In genomic region chr4:40677132-40677531, GRCm38 (mm10) we compare ENCODE assay signal across 9 mouse cellular contexts. TPM values are rescaled to one million over a fixed set of nuclear protein-coding genes. Genes with fewer than 3 reads are reported as not detected.
DNase-seq lines count a peak whose midpoint lies in the region; ATAC-seq lines count a peak whose summit lies in the region.
"Had no signal": no experiment of that assay in that cellular context is flagged by ENCODE, and none has a peak within 500 bp of the region (broad histone marks: within the 10 kb centered on the region; RNA-seq: fewer than 3 reads in every experiment).

No protein-coding gene starts in this region.

- 28% methylated on average over 4 of the region's 5 CpGs for WGBS in forebrain, embryonic 11.5 days
- WGBS in forebrain, embryonic 10.5 days, result 54% methylated on average over 5 of the region's 5 CpGs
- 53% methylated on average over 5 of the region's 5 CpGs for WGBS in midbrain, embryonic 14.5 days
- 57% methylated on average over 5 of the region's 5 CpGs for WGBS in midbrain, embryonic 10.5 days
- 35% methylated on average over 5 of the region's 5 CpGs for WGBS in intestine, embryonic 16.5 days
- WGBS in neural tube, embryonic 13.5 days, result 50% methylated on average over 5 of the region's 5 CpGs

- ATAC-seq in forebrain, embryonic 11.5 days (replicated peaks; ENCODE audit: low FRiP score), result no peak
- ATAC-seq in midbrain, embryonic 14.5 days (ENCODE audit: low FRiP score, low TSS enrichment), result no peak
- ATAC-seq in intestine, embryonic 16.5 days, result peak; percentile 43; the same call in 1 of the 2 replicates
- ATAC-seq in neural tube, embryonic 13.5 days (ENCODE audit: low read depth), result peak; percentile 12; the same call in 1 of the 2 replicates

- H3K4me2 ChIP-seq in forebrain, embryonic 11.5 days (ENCODE audit: low read depth, low read length, severe bottlenecking), result no peak overlapping the region
- H3K4me2 ChIP-seq in midbrain, embryonic 14.5 days (ENCODE audit: low read length), result peak overlapping the region; percentile 35; the same call in 1 of the 2 replicates
- peak overlapping the region; percentile 34; the same call in 1 of the 2 replicates for H3K4me2 ChIP-seq in intestine, embryonic 16.5 days (ENCODE audit: low read depth, low read length)
- H3K4me2 ChIP-seq in neural tube, embryonic 13.5 days, result peak overlapping the region; percentile 45; the same call in 1 of the 2 replicates

- no peaks in the 10 kb centered on the region for H3K9me3 ChIP-seq in forebrain, embryonic 11.5 days (ENCODE audit: control insufficient read depth, low read length)
- no peaks in the 10 kb centered on the region for H3K9me3 ChIP-seq in forebrain, embryonic 10.5 days
- H3K9me3 ChIP-seq in midbrain, embryonic 14.5 days (ENCODE audit: control insufficient read depth, low read length), result no peaks in the 10 kb centered on the region
- H3K9me3 ChIP-seq in midbrain, embryonic 10.5 days (replicated peaks), result no peaks in the 10 kb centered on the region
- no peaks in the 10 kb centered on the region for H3K9me3 ChIP-seq in intestine, embryonic 16.5 days (ENCODE audit: control insufficient read depth, low read length)
- H3K9me3 ChIP-seq in neural tube, embryonic 13.5 days, result no peaks in the 10 kb centered on the region
- H3K9me3 ChIP-seq: heart, embryonic 13.5 days had no signal

- H3K27me3 ChIP-seq in forebrain, embryonic 11.5 days (ENCODE audit: control insufficient read depth, insufficient read depth, low read length), result no peaks in the 10 kb centered on the region
- H3K27me3 ChIP-seq in forebrain, embryonic 10.5 days (ENCODE audit: poor library complexity, severe bottlenecking), result no peaks in the 10 kb centered on the region
- no peaks in the 10 kb centered on the region for H3K27me3 ChIP-seq in midbrain, embryonic 14.5 days (ENCODE audit: control insufficient read depth, insufficient read depth, low read length)
- H3K27me3 ChIP-seq in midbrain, embryonic 10.5 days (ENCODE audit: low read depth, poor library complexity, severe bottlenecking), result no peaks in the 10 kb centered on the region
- H3K27me3 ChIP-seq in intestine, embryonic 16.5 days (replicated peaks; ENCODE audit: control insufficient read depth, insufficient read depth, low read length), result no peaks in the 10 kb centered on the region
- no peaks in the 10 kb centered on the region for H3K27me3 ChIP-seq in neural tube, embryonic 13.5 days

- H3K9ac ChIP-seq in forebrain, embryonic 11.5 days (ENCODE audit: low read length), result no peak overlapping the region
- H3K9ac ChIP-seq in midbrain, embryonic 14.5 days (replicated peaks; ENCODE audit: low read length), result no peak overlapping the region
- no peak overlapping the region for H3K9ac ChIP-seq in intestine, embryonic 16.5 days (ENCODE audit: low read depth, low read length)
- H3K9ac ChIP-seq in neural tube, embryonic 13.5 days, result no peak overlapping the region

- H3K27ac ChIP-seq in forebrain, embryonic 11.5 days (ENCODE audit: low read depth, low read length), result no peak overlapping the region
- H3K27ac ChIP-seq in forebrain, embryonic 10.5 days, result no peak overlapping the region
- no peak overlapping the region for H3K27ac ChIP-seq in midbrain, embryonic 14.5 days (replicated peaks; ENCODE audit: low read depth, low read length)
- no peak overlapping the region for H3K27ac ChIP-seq in midbrain, embryonic 10.5 days (replicated peaks)
- no peak overlapping the region for H3K27ac ChIP-seq in intestine, embryonic 16.5 days (ENCODE audit: low read length)
- no peak overlapping the region for H3K27ac ChIP-seq in neural tube, embryonic 13.5 days (replicated peaks)
- H3K27ac ChIP-seq: heart, embryonic 13.5 days had no signal

- peak; percentile 56 for DNase-seq in forebrain, embryonic 11.5 days (ENCODE audit: low spot score)
- DNase-seq in forebrain, embryonic 10.5 days (ENCODE audit: extremely low spot score, low spot score), result no peak
- peak; percentile 59 for DNase-seq in midbrain, embryonic 14.5 days
- DNase-seq in midbrain, embryonic 10.5 days (ENCODE audit: low spot score), result no peak
- no peak for DNase-seq in gastrocnemius, adult 8-10 months (ENCODE audit: low spot score in 2 of 2)
- DNase-seq in spleen, postnatal 36 days (ENCODE audit: low spot score in 2 of 2), result no peak

- no peaks in the 10 kb centered on the region for H3K36me3 ChIP-seq in forebrain, embryonic 11.5 days (ENCODE audit: control insufficient read depth, insufficient read depth, low read length)
- H3K36me3 ChIP-seq in forebrain, embryonic 10.5 days (replicated peaks), result no peaks in the 10 kb centered on the region
- no peaks in the 10 kb centered on the region for H3K36me3 ChIP-seq in midbrain, embryonic 14.5 days (ENCODE audit: control insufficient read depth, insufficient read depth, low read length)
- no peaks in the 10 kb centered on the region for H3K36me3 ChIP-seq in midbrain, embryonic 10.5 days
- H3K36me3 ChIP-seq in intestine, embryonic 16.5 days (ENCODE audit: control insufficient read depth, insufficient read depth, low read length), result no peaks in the 10 kb centered on the region
- no peaks in the 10 kb centered on the region for H3K36me3 ChIP-seq in neural tube, embryonic 13.5 days
- H3K36me3 ChIP-seq: heart, embryonic 13.5 days had no signal

- peaks cover 2% of the 10 kb centered on the region; the same call in 1 of the 2 replicates for H3K4me1 ChIP-seq in forebrain, embryonic 11.5 days (replicated peaks; ENCODE audit: control insufficient read depth, insufficient read depth, low read length)
- peaks cover 16% of the 10 kb centered on the region for H3K4me1 ChIP-seq in forebrain, embryonic 10.5 days
- H3K4me1 ChIP-seq in midbrain, embryonic 14.5 days (ENCODE audit: control insufficient read depth, insufficient read depth, low read length), result no peaks in the 10 kb centered on the region
- H3K4me1 ChIP-seq in midbrain, embryonic 10.5 days, result peaks cover 13% of the 10 kb centered on the region
- H3K4me1 ChIP-seq in intestine, embryonic 16.5 days (ENCODE audit: control insufficient read depth, insufficient read depth, low read length), result 0 out of 2 replicates have a peak, but pooled peaks cover 6% of the 10 kb centered on the region
- H3K4me1 ChIP-seq in neural tube, embryonic 13.5 days (replicated peaks), result peaks cover 8% of the 10 kb centered on the region

- H3K4me3 ChIP-seq in forebrain, embryonic 11.5 days (ENCODE audit: low read depth, low read length), result no peak overlapping the region
- no peak overlapping the region for H3K4me3 ChIP-seq in forebrain, embryonic 10.5 days
- no peak overlapping the region for H3K4me3 ChIP-seq in midbrain, embryonic 14.5 days (replicated peaks; ENCODE audit: low read depth, low read length)
- H3K4me3 ChIP-seq in midbrain, embryonic 10.5 days, result no peak overlapping the region
- no peak overlapping the region for H3K4me3 ChIP-seq in intestine, embryonic 16.5 days (ENCODE audit: low read length)
- H3K4me3 ChIP-seq in neural tube, embryonic 13.5 days, result no peak overlapping the region
- H3K4me3 ChIP-seq: heart, embryonic 13.5 days had no signal

RNA-seq across cellular contexts. Expression of gene Aptx, which starts 25.9 kb away (rescaled TPM):
- 35.1 and 36.6 TPM in 2 replicates for polyA plus RNA-seq in forebrain, embryonic 11.5 days (2014; fragmentation: Nextera tagmentation; extraction: Ambion mirVana)
- polyA plus RNA-seq in forebrain, embryonic 10.5 days (2016; fragmentation: Nextera tagmentation; extraction: Ambion mirVana), result 34.6 and 36.3 TPM in 2 replicates
- 43.5 and 44.8 TPM in 2 replicates for polyA plus RNA-seq in midbrain, embryonic 14.5 days (2014; fragmentation: Nextera tagmentation; extraction: Ambion mirVana)
- 37.8 and 49.9 TPM in 2 replicates for polyA plus RNA-seq in midbrain, embryonic 10.5 days (2016; fragmentation: Nextera tagmentation; extraction: Ambion mirVana)
- polyA plus RNA-seq in intestine, embryonic 16.5 days (2015; fragmentation: Nextera tagmentation; extraction: Ambion mirVana), result 21.7 and 22.3 TPM in 2 replicates
- 55.4 and 56.2 TPM in 2 replicates for polyA plus RNA-seq in neural tube, embryonic 13.5 days (2015; fragmentation: Nextera tagmentation; extraction: Ambion mirVana)
- 10 to 100 TPM; 13.3 to 18.5 (median 16.2) TPM for total RNA-seq in gastrocnemius, adult 8-10 months (2022)

RNA-seq across cellular contexts. Expression of gene Dnaja1, which starts 44.8 kb away (rescaled TPM):
- polyA plus RNA-seq in forebrain, embryonic 11.5 days (2014; fragmentation: Nextera tagmentation; extraction: Ambion mirVana), result 640 and 645 TPM in 2 replicates
- polyA plus RNA-seq in forebrain, embryonic 10.5 days (2016; fragmentation: Nextera tagmentation; extraction: Ambion mirVana), result 570 and 635 TPM in 2 replicates
- 669 and 677 TPM in 2 replicates for polyA plus RNA-seq in midbrain, embryonic 14.5 days (2014; fragmentation: Nextera tagmentation; extraction: Ambion mirVana)
- 617 and 620 TPM in 2 replicates for polyA plus RNA-seq in midbrain, embryonic 10.5 days (2016; fragmentation: Nextera tagmentation; extraction: Ambion mirVana)
- 295 and 316 TPM in 2 replicates for polyA plus RNA-seq in intestine, embryonic 16.5 days (2015; fragmentation: Nextera tagmentation; extraction: Ambion mirVana)
- polyA plus RNA-seq in neural tube, embryonic 13.5 days (2015; fragmentation: Nextera tagmentation; extraction: Ambion mirVana), result 784 and 823 TPM in 2 replicates
- 10 to 100 TPM; 24.8 to 44.0 (median 28.5) TPM for total RNA-seq in gastrocnemius, adult 8-10 months (2022)

Comparison
In these comparisons a context has a peak if more than half of its experiments do, and no peak if none do; other contexts are left out.
1. DNase-seq: peak in forebrain, embryonic 11.5 days (single experiment) and midbrain, embryonic 14.5 days (single experiment); none in forebrain, embryonic 10.5 days (single experiment), midbrain, embryonic 10.5 days (single experiment), gastrocnemius, adult 8-10 months (0 of 2) and spleen, postnatal 36 days (0 of 2).
2. ATAC-seq: peak in intestine, embryonic 16.5 days (single experiment) and neural tube, embryonic 13.5 days (single experiment); none in forebrain, embryonic 11.5 days (single experiment) and midbrain, embryonic 14.5 days (single experiment).